Mouse (Mus musculus): ENCODE results near the gene Ubap2. TPM values are rescaled to one million over a fixed set of nuclear protein-coding genes. Genes with fewer than 3 reads are reported as not detected.
A peak's percentile ranks its signal among the peaks of the same experiment; 100 is the strongest.

Ubap2 gene
- total and polyA plus RNA-seq, 3 experiments: 22.7 to 170 (median 127) TPM

DNA sequence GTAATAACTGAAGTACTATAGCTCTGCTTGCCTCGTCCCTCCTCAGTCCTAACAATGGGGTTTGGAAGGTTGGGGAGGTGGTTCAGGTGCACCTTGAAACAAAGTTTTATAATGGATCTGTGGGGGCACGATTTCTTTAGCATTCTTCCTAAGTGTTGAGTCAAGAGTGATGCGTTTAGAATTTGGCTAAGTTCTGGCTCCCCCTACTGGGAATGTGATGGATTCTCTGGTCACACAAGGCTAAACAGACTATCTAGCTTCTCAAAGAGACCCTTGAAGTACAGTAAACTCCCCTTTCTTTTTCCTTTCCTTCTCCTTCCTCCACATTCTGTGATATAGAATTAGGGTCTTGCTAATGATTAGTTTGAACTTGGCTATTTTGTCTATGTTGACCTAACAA is 11.5 kb upstream of the Ubap2 start:
- H3K36me3 ChIP-seq (ENCODE audit: control insufficient read depth in 1 of 2, insufficient read depth in 2 of 2, low read length in 2 of 2): no peaks in the 10 kb centered on the region
- no peak overlapping the region for H3K4me3 ChIP-seq (ENCODE audit: control insufficient read depth in 1 of 2, insufficient read depth in 1 of 2, low read depth in 2 of 2, low read length in 2 of 2)
- peak; percentile 78 for DNase-seq (ENCODE audit: low read depth, low spot score)
- no peak overlapping the region for H3K27ac ChIP-seq (ENCODE audit: control insufficient read depth, low read depth, low read length)
- no peaks in the 10 kb centered on the region for H3K79me2 ChIP-seq (ENCODE audit: control insufficient read depth, insufficient read depth, low read length, poor library complexity)
- no peak overlapping the region for H3K9ac ChIP-seq (ENCODE audit: control insufficient read depth, low read depth, low read length, poor library complexity, severe bottlenecking)
- H3K4me1 ChIP-seq (ENCODE audit: control insufficient read depth in 1 of 2, insufficient read depth in 2 of 2, low read length in 2 of 2): no peaks in the 10 kb centered on the region
- no peaks in the 10 kb centered on the region for H3K9me3 ChIP-seq (replicated peaks; ENCODE audit: insufficient read depth, low read length)
- no peaks in the 10 kb centered on the region for H3K27me3 ChIP-seq (ENCODE audit: control insufficient read depth in 1 of 2, insufficient read depth in 2 of 2, low read length in 2 of 2)
- TF ChIP-seq ELF1 (IDR thresholded peaks at IDR 0.05; ENCODE audit: low read depth, low read length): no peak
- peak; percentile 79 for TF ChIP-seq SMC3 (IDR thresholded peaks at IDR 0.05; ENCODE audit: low read depth, low read length)
- TF ChIP-seq NRF1 (IDR thresholded peaks at IDR 0.05; ENCODE audit: insufficient read depth, low read depth, low read length, poor library complexity, severe bottlenecking): no peak
- TF ChIP-seq POLR2A (IDR thresholded peaks at IDR 0.05; ENCODE audit: control insufficient read depth in 1 of 2, insufficient read depth in 1 of 2, low read depth in 1 of 2, low read length in 2 of 2, poor library complexity in 1 of 2): no peak
- no peak for TF ChIP-seq MAZ (IDR thresholded peaks at IDR 0.05; ENCODE audit: low read depth, low read length)
- no peak for TF ChIP-seq MYB (IDR thresholded peaks at IDR 0.05; ENCODE audit: low read depth, low read length)
- peak; percentile 44 to 89 (median 83) for TF ChIP-seq CTCF (IDR thresholded peaks at IDR 0.05 in 2 of 3, conservative IDR thresholded peaks at IDR 0.05 in 1 of 3; ENCODE audit: control insufficient read depth in 1 of 3, insufficient read depth in 1 of 3, low read depth in 2 of 3, low read length in 3 of 3, poor library complexity in 1 of 3, severe bottlenecking in 1 of 3)
- TF ChIP-seq ZNF384 (IDR thresholded peaks at IDR 0.05; ENCODE audit: low read depth, low read length): 0 out of 2 replicates have a peak, but pooled peaks have one; percentile 47
- no peak for TF ChIP-seq HCFC1 (IDR thresholded peaks at IDR 0.05; ENCODE audit: low read depth, low read length)
- TF ChIP-seq POLR2AphosphoS2 (IDR thresholded peaks at IDR 0.05; ENCODE audit: low read length): no peak
- TF ChIP-seq KAT2A (conservative IDR thresholded peaks at IDR 0.05; ENCODE audit: low read depth, low read length): no peak
- TF ChIP-seq ZC3H11A (IDR thresholded peaks at IDR 0.05; ENCODE audit: low read depth, low read length): peak; percentile 75
- no peak for TF ChIP-seq E2F4 (IDR thresholded peaks at IDR 0.05; ENCODE audit: borderline replicate concordance, low read depth, low read length)
- TF ChIP-seq GABPA (IDR thresholded peaks at IDR 0.05; ENCODE audit: low read depth, low read length): no peak
- TF ChIP-seq NELFE (IDR thresholded peaks at IDR 0.05; ENCODE audit: low read depth, low read length): no peak
- TF ChIP-seq MEF2A (IDR thresholded peaks at IDR 0.05; ENCODE audit: extremely low read depth, insufficient replicate concordance, low read depth, low read length, poor library complexity, severe bottlenecking): no peak
- no peak for TF ChIP-seq MXI1 (IDR thresholded peaks at IDR 0.05; ENCODE audit: low read depth, low read length)
- no peak for TF ChIP-seq GATA1 (IDR thresholded peaks at IDR 0.05; ENCODE audit: low read depth, low read length)
- no peak for TF ChIP-seq RCOR1 (IDR thresholded peaks at IDR 0.05; ENCODE audit: low read depth, low read length)
- TF ChIP-seq SIN3A (IDR thresholded peaks at IDR 0.05; ENCODE audit: low read length): no peak
- TF ChIP-seq USF1 (IDR thresholded peaks at IDR 0.05; ENCODE audit: low read depth, low read length): no peak
- TF ChIP-seq ETS1 (IDR thresholded peaks at IDR 0.05; ENCODE audit: low read depth, low read length): no peak
- peak; percentile 81 for TF ChIP-seq RAD21 (IDR thresholded peaks at IDR 0.05; ENCODE audit: low read depth, low read length)
- TF ChIP-seq TCF12 (IDR thresholded peaks at IDR 0.05; ENCODE audit: low read depth, low read length): no peak
- TF ChIP-seq POLR2AphosphoS5 (IDR thresholded peaks at IDR 0.05; ENCODE audit: borderline replicate concordance, low read depth, low read length): no peak
- no peak for TF ChIP-seq CHD2 (IDR thresholded peaks at IDR 0.05; ENCODE audit: low read length)
- no peak for TF ChIP-seq ZKSCAN1 (IDR thresholded peaks at IDR 0.05; ENCODE audit: low read depth, low read length)
- no peak for TF ChIP-seq USF2 (IDR thresholded peaks at IDR 0.05; ENCODE audit: borderline replicate concordance in 1 of 2, insufficient read depth in 1 of 2, low read depth in 1 of 2, low read length in 2 of 2)
- TF ChIP-seq MYC (IDR thresholded peaks at IDR 0.05; ENCODE audit: low read depth, low read length): no peak
- no peak for TF ChIP-seq MAX (IDR thresholded peaks at IDR 0.05; ENCODE audit: low read length)
- TF ChIP-seq MAFK (IDR thresholded peaks at IDR 0.05; ENCODE audit: borderline replicate concordance, low read depth, low read length): no peak
- TF ChIP-seq BHLHE40 (IDR thresholded peaks at IDR 0.05; ENCODE audit: borderline replicate concordance, low read depth, low read length): no peak
- TF ChIP-seq CHD1 (IDR thresholded peaks at IDR 0.05; ENCODE audit: low read depth, low read length): no peak
- TF ChIP-seq ZMIZ1 (IDR thresholded peaks at IDR 0.05; ENCODE audit: low read depth, low read length): no peak
- TF ChIP-seq TBP (IDR thresholded peaks at IDR 0.05; ENCODE audit: low read depth, low read length): no peak
- no peak for TF ChIP-seq JUND (IDR thresholded peaks at IDR 0.05; ENCODE audit: low read depth, low read length)
- TF ChIP-seq EP300 (IDR thresholded peaks at IDR 0.05; ENCODE audit: low read depth in 1 of 2, low read length in 2 of 2): no peak
- no peak for TF ChIP-seq UBTF (IDR thresholded peaks at IDR 0.05; ENCODE audit: borderline replicate concordance, insufficient read depth, low read depth, low read length)
- no peak for TF ChIP-seq TAL1 (IDR thresholded peaks at IDR 0.05; ENCODE audit: low read length)

Data from MEL (cell line).